Mouse (Mus musculus): ENCODE measurements at regions not wholly inside any gene's neighbourhood (a gene's known extent, or its start where the extent isn't known, plus 50 kb on each side); places are given as distances from the start of the nearest gene placed in this dataset.

GRCm38 (mm10) chr3:68759375-68759774 is 68.9 kb downstream of the Il12a start:
- TF ChIP-seq POLR2A (IDR thresholded peaks at IDR 0.05; ENCODE audit: borderline replicate concordance, insufficient read depth, low read length) (no peak), CTCF (IDR thresholded peaks at IDR 0.05; ENCODE audit: borderline replicate concordance, insufficient read depth, low read depth, low read length) (no peak)

All from cerebellum, adult 2 months (tissue).